Mouse (Mus musculus) kidney, postnatal 0 days (tissue): Measurements from ENCODE around the gene Pdcd5. TPM values are rescaled to one million over a fixed set of nuclear protein-coding genes. Genes with fewer than 3 reads are reported as not detected.
A peak's percentile ranks its signal among the peaks of the same experiment; 100 is the strongest.

Experiments
- ATAC-seq: fragments of 200-750 bp; cut with Nextera tagmentation; replicated peaks from 2 replicates; pipeline ENCODE4 v1.8.0; 2017; ENCODE audit warnings: low read depth, moderate number of reproducible peaks, moderate TSS enrichment, moderate library complexity; ENCODE audit not compliant: low FRiP score
- DNase-seq: peaks from one replicate; pipeline ENCODE4 v3.0.0-alpha.2; 2016; ENCODE audit warnings: low spot score
- H3K27ac ChIP-seq: fragments of 300-500 bp; sonication (generic); 2 replicates; pipeline ENCODE4 v1.5.1; 2014; ENCODE audit warnings: mild to moderate bottlenecking
- H3K27me3 ChIP-seq: fragments of 300-500 bp; sonication (generic); 2 replicates; pipeline ENCODE4 v1.6.1; 2014; ENCODE audit warnings: low read length, mixed read lengths; ENCODE audit not compliant: insufficient read depth
- H3K36me3 ChIP-seq: fragments of 300-500 bp; sonication (generic); 2 replicates; pipeline ENCODE4 v1.6.1; 2014; ENCODE audit warnings: low read length, mixed read lengths; ENCODE audit not compliant: insufficient read depth
- H3K4me1 ChIP-seq: fragments of 300-500 bp; sonication (generic); replicated peaks from 2 replicates; pipeline ENCODE4 v1.6.1; 2014; ENCODE audit warnings: antibody characterized with exemption, low read length, mixed read lengths; ENCODE audit not compliant: insufficient read depth
- H3K4me2 ChIP-seq: fragments of 300-500 bp; sonication (generic); 2 replicates; pipeline ENCODE4 v1.6.1; 2014; ENCODE audit warnings: mild to moderate bottlenecking, low read length, moderate library complexity, mixed read lengths
- H3K4me3 ChIP-seq: fragments of 300-500 bp; sonication (generic); replicated peaks from 2 replicates; pipeline ENCODE4 v1.5.1; 2014; ENCODE audit warnings: low read depth, low read length
- H3K9ac ChIP-seq: fragments of 300-500 bp; sonication (generic); 2 replicates; pipeline ENCODE4 v1.6.1; 2014; ENCODE audit warnings: low read depth, low read length
- H3K9me3 ChIP-seq: fragments of 300-500 bp; sonication (generic); replicated peaks from 2 replicates; pipeline ENCODE4 v1.6.1; 2016; ENCODE audit warnings: low read length, inconsistent platforms, mixed read lengths
- CTCF ChIP-seq: IDR thresholded peaks from 2 replicates; pipeline ENCODE4 v1.5.1; 2016; ENCODE audit warnings: antibody characterized with exemption, low read depth, mild to moderate bottlenecking, moderate library complexity
- WGBS: fragments of 180-500 bp; shearing (Covaris S2); extraction: QIAGEN DNeasy Blood & Tissue Kit; methylation state at CpG from one replicate; pipeline ENCODE4 v1.1.7; 2014; 5-methylcytosine and 5-hydroxymethylcytosine counted together
- polyA plus RNA-seq: library from polyadenylated mRNA; unstranded; fragments of >200 nt; fragmentation: Nextera tagmentation; extraction: Ambion mirVana; gene quantifications from 2 replicates; pipeline ENCODE4 v1.2.1, GENCODE M21; 2015

The Pdcd5 gene
- polyA plus RNA-seq, 1 experiment from 2014 or later = 233 TPM

DNA sequence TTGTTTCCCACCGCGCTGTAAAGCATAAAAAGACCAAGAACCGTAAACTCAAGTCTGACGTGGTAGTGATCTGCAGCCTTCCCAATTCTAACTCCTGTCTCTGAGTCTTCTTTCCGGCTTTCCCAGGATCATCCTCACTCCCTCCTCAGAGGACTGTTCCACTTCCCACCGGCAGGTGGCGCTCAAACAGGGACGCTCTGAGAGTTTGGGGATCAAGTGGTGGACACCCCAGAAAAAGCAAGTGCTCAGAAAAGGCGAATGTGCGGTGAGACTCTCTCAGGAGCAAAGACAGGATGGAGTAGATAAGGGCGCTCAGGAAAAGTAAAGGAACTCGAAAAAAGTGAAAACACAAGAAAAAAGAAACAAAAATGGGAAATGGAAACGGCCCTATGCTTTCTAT lies 39.4 kb upstream of the Pdcd5 start:
- Histone ChIP-seq H3K9ac (no peak overlapping the region), H3K27ac (peak overlapping the region; percentile 3; the same call in 1 of the 2 replicates), H3K27me3 (no peaks in the 10 kb centered on the region), H3K4me3 (no peak overlapping the region), H3K4me2 (peak overlapping the region; percentile 46), H3K4me1 (no peaks in the 10 kb centered on the region), H3K9me3 (no peaks in the 10 kb centered on the region), H3K36me3 (no peaks in the 10 kb centered on the region)
- peak; percentile 94 for TF ChIP-seq CTCF
- ATAC-seq (0 out of 2 replicates have a peak, but pooled peaks have one; percentile 10), DNase-seq (peak; percentile 74)
- 21% methylated on average over 13 of the region's 13 CpGs for WGBS

GRCm38 (mm10) chr7:35686216-35686615 lies 38.9 kb upstream of the Pdcd5 start:
- no peak for TF ChIP-seq CTCF
- WGBS = 35% methylated on average over 11 of the region's 11 CpGs
- Histone ChIP-seq H3K9ac (no peak overlapping the region), H3K27ac (peak overlapping the region; percentile 3; the same call in 1 of the 2 replicates), H3K4me1 (no peaks in the 10 kb centered on the region), H3K36me3 (no peaks in the 10 kb centered on the region), H3K27me3 (no peaks in the 10 kb centered on the region), H3K4me3 (no peak overlapping the region), H3K4me2 (peak overlapping the region; percentile 46), H3K9me3 (no peaks in the 10 kb centered on the region)
- DNase-seq = peak; percentile 60
- 0 out of 2 replicates have a peak, but pooled peaks have one; percentile 19 for ATAC-seq

DNA sequence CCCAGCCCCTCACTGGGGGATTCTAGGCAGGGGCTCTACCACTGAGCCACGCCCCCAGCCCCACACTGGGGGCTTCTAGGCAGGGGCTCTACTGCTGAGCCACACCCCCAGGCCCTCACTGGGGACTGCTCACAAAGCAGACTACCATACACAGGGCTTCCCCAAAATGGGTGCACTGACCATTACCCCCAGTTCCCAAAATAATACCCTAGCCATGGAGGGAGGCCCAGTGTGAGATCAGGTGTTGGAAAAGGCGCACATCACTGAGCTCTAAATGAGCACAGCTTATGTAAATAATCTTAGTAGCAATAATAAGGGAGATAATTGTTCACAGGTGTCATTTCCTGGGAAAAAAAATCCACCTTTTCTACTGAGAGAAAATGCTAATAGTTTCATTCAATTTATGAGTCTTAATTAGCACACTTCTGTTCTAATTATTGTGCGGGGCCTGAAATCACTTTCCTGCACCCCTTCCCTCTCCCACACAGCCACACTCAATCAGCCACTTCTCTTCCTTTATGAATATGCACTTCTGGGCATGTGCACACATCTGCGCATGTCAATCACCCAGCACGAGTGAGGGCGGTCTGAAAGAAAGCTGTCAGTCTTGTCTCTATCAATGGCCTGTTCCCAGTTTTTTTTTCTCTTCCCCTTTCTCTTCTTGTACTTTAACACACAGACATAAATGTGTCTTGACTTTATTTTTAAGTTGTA lies 36.2 kb upstream of the Pdcd5 start:
- no peak overlapping the region for H3K4me2 ChIP-seq
- H3K9ac ChIP-seq = no peak overlapping the region
- TF ChIP-seq CTCF = no peak
- no peaks in the 10 kb centered on the region for H3K9me3 ChIP-seq
- no peak overlapping the region for H3K27ac ChIP-seq
- no peaks in the 10 kb centered on the region for H3K4me1 ChIP-seq
- no peak overlapping the region for H3K4me3 ChIP-seq
- no peaks in the 10 kb centered on the region for H3K27me3 ChIP-seq
- ATAC-seq (no peak), DNase-seq (no peak)
- 85% methylated on average over 6 of the region's 6 CpGs for WGBS
- no peaks in the 10 kb centered on the region for H3K36me3 ChIP-seq

DNA sequence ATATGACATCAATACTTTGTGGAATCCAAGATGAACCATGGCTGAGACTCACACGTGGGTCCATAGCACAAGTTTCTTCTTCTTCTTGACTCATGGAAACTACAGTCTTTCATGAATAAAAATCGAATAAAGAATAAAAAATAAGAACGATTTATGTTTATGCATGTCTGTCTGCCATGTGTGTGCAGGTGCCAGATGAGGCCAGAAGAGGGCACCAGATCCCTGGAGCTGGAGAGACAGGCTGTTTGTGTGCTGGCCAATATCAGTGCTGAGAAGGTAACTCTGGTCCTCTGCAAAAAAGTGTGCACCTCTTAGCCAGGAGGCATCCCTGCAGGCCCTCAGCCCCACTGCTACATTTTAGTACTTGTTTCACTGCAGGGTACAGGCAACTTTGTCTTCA lies 34.2 kb upstream of the Pdcd5 start:
- H3K4me3 ChIP-seq = no peak overlapping the region
- H3K4me2 ChIP-seq = no peak overlapping the region
- H3K27me3 ChIP-seq = no peaks in the 10 kb centered on the region
- ATAC-seq (no peak), DNase-seq (no peak)
- 78% methylated on average over 3 of the region's 3 CpGs for WGBS
- no peaks in the 10 kb centered on the region for H3K9me3 ChIP-seq
- H3K36me3 ChIP-seq = no peaks in the 10 kb centered on the region
- no peak overlapping the region for H3K27ac ChIP-seq
- no peaks in the 10 kb centered on the region for H3K4me1 ChIP-seq
- TF ChIP-seq CTCF = peak; percentile 50
- H3K9ac ChIP-seq = no peak overlapping the region

GRCm38 (mm10) chr7:35678976-35679375 lies 31.7 kb upstream of the Pdcd5 start:
- Histone ChIP-seq H3K36me3 (no peaks in the 10 kb centered on the region), H3K9ac (no peak overlapping the region), H3K4me2 (no peak overlapping the region), H3K9me3 (no peaks in the 10 kb centered on the region), H3K4me1 (no peaks in the 10 kb centered on the region), H3K27me3 (no peaks in the 10 kb centered on the region), H3K27ac (no peak overlapping the region), H3K4me3 (no peak overlapping the region)
- WGBS = 87% methylated on average over 4 of the region's 4 CpGs
- TF ChIP-seq CTCF = no peak
- DNase-seq (no peak), ATAC-seq (no peak)

- TF ChIP-seq CTCF = no peak
- no peak for DNase-seq
- Histone ChIP-seq H3K9ac (no peak overlapping the region), H3K36me3 (no peaks in the 10 kb centered on the region), H3K27me3 (no peaks in the 10 kb centered on the region), H3K9me3 (no peaks in the 10 kb centered on the region), H3K4me2 (no peak overlapping the region), H3K27ac (no peak overlapping the region), H3K4me1 (no peaks in the 10 kb centered on the region), H3K4me3 (no peak overlapping the region)
- 56% methylated on average over 18 of the region's 18 CpGs for WGBS
- no peak for ATAC-seq
These were observed 21.0 kb upstream of the Pdcd5 start for GRCm38 (mm10) chr7:35668066-35669041.
